Mouse (Mus musculus): ENCODE measurements around the gene Eml3.
A peak's percentile ranks its signal among the peaks of the same experiment; 100 is the strongest.
"Not testable (repeated sequence)": the region's sequence is repeated elsewhere in the genome, so short reads cannot be mapped to it uniquely, and the experiment has no call there.

Eml3 gene

DNA sequence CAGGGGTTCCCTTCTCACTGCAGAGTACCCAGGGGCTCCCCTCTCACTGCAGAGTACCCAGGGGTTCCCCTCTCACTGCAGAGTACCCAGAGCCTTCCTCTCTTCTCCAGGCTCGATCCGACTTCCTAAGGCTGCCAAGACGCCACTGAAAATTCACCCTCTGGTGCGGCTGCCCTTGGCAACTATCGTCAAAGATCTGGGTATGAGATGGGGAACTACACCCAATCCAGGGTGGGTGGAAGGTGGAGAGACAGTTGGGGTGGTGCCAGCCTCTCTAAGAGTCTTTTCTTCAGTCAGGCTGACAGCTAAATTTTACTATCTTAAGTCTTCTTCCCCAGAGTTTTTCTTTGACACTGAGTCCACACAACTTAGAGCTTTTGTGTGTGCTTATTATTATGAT, 20.8 kb downstream of the Eml3 start:
- no peak for DNase-seq (ENCODE audit: low read depth, low spot score)

DNA sequence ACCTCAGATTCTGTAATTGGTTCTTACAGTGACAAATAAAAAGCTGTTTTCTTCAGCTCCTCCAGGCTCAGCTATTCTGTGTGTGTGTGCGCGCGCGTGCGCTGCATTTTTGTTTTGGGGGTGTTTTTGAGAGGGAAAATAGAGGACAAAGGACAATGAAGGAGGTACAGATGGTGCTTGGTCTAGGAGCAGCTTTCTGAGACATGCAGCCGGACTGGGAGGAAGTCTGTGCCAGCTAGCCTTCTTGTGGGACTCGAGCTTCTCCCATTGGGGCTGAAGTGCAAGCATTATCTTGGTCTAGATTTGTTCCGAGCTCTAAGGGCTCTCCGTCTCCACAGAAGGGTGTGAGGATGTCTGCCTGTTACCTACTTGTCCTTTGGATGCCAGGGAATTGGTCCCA, 22.9 kb downstream of the Eml3 start:
- DNase-seq (ENCODE audit: low read depth, low spot score): no peak

DNA sequence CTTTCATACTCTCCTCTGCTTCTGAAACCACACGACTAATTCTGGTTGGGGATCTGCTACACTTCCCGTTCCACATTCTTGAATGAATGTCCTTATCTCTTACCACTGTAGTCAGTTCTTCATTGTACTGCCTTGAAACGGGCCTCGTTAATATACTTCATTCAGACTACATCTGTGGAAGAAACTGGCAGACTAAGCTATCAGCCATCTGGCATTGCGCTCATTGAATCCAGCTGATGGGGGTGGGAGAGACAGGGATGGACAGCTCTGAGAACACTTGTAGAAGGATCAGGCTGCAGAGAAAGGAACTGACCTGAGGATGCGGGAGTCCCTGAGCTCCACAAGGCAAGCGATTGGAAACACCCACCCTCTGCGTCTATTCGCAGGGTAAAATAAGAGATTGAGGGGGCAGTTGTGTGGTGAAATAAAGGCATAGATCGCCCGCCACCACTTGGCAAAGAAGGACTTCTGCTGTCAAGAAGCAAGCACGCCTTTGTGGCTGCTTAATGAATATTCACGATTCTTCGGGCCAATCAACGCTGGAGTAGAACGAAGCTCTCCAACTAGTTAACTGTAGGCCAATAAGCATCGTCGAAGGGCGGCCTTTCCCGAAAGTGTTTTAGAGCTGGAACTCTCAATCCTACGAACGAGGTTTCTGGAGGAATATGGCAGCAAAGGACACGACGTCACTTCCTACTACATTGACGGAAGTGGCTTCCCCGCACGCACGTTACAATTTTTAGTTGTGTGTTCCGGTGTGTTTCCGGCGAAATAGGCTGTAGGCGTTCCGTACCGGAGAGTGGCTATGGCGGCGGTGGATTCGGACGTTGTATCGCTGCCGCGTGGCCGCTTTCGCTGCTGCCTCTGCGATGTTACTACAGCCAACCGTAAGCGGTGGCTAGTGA, 24.0 kb downstream of the Eml3 start, which contains the start of gene Tut1:
Gene Tut1 (plus strand): TSS at position 713 of the 905 bp plus-strand sequence.
- peak; percentile 99 for DNase-seq (ENCODE audit: low read depth, low spot score)

DNA sequence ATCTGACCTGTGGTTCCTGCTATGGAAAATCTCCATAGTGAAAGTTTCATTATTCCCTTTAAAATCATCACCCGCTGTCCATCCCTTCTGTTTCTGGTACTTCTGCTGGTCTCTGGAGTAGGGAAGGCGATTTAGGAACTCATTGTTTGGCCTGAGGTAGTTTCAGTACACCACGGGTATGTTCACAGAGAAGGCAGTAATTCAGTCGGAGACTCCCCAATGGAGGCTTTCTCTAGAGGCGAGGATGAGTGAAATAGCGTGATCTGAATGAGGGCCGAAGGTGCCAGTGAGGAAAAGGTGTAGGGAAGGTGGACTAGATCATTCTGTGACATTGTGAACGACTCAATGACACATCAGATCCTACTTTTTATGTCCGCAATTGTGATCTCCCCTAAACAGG, 24.8 kb downstream of the Eml3 start:
- DNase-seq (ENCODE audit: low read depth, low spot score): no peak

DNA sequence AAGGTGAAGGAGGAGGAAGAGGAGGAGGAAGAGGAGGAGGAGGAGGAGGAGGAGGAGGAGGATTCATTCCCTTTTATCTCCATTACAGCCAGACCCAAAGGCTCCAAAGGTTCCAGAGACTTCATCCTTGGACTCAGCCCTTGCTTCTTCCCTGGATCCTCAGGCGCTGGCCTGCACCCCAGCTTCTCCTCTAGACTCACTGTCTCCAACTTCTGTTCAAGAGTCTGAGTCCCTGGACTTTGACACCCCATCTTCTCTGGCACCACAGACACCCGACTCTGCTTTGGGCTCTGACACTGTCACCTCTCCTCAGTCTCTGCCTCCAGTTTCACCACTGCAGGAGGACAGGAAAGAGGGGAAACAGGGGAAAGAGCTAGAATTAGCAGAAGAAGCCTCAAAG, 32.9 kb downstream of the Eml3 start:
- DNase-seq (ENCODE audit: low read depth, low spot score): no peak

DNA sequence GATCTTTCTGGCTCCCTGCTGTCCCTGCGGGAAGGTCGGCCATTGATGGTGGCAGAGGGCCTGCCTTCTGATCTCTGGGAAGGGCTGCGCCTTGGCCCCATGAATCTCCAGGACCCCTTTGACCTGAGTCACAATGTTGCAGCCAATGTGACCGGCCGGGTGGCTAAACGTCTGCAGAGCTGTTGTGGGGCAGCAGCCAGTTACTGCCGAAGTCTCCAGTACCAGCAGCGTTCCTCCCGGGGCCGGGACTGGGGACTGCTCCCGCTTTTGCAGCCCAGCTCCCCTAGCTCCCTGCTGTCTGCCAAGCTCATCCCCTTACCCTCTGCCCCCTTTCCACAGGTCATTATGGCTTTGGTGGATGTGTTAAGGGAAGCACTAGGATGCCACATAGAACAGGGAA, 35.7 kb downstream of the Eml3 start:
- DNase-seq (ENCODE audit: low read depth, low spot score): no peak

DNA sequence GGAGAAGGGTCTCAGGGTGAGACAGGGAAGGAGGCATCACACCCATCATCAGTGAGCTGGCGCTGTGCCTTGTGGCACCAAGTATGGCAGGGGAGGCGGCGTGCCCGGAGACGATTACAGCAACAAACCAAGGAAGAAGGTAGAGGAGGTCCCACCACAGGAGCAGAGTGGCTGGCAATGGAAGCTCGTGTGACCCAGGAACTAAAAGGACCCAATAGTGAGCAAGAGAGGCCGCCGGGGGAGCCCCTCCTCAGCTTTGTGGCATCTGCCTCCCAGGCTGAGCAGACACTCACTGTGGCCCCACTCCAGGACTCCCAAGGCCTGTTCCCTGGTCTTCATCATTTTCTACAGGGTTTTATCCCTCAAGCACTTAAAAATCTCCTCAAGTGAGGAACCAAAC, 36.4 kb downstream of the Eml3 start:
- no peak for DNase-seq (ENCODE audit: low read depth, low spot score)

DNA sequence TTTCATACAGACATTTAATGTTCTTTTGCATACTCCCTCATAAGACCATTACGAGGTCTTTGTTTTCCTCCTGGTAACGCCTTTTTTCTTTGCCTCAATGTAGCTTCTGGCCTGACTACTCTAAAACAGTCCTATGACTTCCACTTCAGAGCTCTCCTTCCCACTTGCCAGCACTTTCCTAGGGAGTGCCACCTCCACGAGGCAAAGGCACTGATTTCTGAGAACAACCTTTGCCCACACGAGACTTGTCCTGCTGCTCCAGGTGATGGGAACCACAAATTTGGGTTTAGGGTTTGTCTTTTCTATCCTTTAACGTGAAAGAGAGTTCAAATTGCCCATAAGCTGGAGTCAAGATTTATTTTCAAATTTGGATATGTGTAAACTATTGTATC, 36.8 kb downstream of the Eml3 start:
- DNase-seq (ENCODE audit: low read depth, low spot score): no peak

DNA sequence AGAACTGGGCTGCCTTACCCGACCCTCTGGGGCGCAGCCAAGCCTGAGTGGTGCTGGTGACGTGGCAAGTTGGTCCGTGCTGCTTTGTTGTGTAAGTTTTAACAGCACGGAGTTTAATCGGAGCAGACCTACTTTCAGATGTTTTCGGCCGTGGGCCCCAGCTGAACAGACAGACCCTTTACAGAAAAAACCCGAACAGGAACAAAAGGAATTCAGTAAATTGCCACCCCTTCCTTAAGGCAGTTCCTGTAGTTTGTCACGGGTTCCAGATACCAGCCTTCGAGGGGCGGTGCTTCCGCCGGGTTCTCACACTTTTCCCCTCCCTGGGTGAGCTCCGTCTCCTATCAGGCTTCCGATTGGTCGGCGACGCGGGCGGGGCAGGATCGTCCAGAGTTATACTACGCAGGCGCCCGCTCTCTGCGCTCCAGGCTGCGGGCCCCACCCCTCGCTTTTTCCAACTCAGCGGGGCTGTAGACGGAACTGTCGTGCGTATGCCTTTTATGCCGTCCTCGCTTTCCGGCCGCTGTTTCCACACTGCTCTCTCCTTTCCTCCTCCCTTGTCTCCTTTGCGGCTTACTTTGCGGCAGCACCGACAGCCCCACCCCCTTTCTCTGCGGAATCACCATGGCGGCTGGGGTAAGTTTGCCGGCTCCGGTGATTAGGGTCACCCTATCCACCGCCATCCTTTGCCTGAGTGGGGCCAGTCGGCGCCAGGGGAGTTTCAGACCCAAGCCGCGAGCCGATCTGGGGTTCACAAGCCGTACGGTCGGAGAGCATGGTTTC, 37.4 kb downstream of the Eml3 start, which contains the start of gene Eef1g:
Gene Eef1g (plus strand): TSS at position 452 of the 783 bp plus-strand sequence.
- peak; percentile 100 for DNase-seq (ENCODE audit: low read depth, low spot score)

DNA sequence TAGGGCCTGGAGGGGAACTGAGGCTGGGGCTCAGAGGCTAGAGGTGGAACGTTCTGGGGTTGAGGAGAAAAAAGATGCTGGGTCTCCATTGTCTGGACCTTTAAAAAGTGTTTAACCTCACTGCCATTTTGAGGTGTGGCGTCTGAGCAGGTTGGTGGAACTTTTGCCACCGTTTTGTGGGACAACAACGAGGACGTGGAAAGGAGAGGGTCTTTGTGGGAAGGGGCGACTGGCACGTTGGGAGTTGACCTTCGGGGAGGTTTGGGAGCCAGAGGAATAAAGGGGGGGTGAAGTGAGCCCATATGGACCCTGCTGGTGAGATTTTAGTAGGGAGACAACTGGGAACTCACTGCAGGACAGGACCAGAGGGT, 38.0 kb downstream of the Eml3 start:
- no peak for DNase-seq (ENCODE audit: low read depth, low spot score)

DNA sequence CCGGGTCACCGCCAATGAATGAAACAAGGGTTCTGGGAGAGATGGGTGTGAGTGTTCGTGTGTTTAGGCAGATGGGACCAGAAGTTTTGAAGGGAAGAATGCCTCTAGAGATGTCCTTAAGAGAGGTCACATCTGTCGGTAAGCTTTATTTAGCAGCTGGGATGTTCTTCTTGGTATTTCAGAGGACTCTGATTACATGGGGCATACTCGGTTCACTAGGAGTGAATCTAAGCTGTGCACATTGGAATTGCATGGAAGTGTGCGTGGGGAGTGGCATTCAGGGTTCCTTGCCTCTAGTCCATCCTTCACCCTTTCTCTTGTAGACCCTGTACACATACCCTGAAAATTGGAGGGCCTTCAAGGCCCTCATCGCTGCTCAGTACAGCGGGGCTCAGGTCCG, 38.5 kb downstream of the Eml3 start:
- DNase-seq (ENCODE audit: low read depth, low spot score): no peak

DNA sequence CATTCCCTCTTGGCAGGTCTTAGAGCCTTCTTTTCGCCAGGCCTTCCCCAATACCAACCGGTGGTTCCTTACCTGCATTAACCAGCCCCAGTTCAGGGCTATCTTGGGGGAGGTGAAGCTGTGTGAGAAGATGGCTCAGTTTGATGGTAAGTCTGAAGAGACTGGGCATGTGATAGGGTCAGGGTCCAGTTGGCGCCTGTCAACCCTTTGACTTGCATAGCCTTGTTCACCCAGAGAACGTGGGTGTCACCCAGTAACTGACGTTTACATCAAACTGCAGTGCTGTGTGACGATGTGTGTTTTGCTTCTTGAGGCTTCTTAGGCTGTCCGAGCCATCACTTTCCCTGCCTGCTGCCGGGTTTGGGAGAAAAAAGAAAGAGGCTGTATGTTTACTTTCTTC, 43.1 kb downstream of the Eml3 start:
- not testable (repeated sequence) for DNase-seq (ENCODE audit: low read depth, low spot score)

DNA sequence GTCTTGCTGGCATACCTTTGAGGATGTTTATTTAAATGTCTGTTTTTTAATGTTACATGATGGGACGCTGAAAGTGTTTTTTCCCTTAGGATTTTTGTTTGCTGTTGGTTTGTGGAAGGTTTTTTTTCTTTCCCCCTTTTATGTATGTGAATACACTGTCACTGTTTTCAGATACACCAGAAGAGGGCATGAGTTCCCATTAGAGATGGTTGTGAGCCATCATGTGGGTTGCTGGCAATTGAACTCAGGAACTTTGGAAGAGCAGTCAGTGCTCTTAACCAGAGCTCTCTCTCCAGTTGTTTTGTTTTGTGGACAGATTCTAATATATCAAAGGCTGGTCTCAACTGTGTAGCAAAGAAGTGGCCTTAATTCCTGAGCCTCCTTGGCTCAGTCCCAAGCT, 45.3 kb downstream of the Eml3 start:
- no peak for DNase-seq (ENCODE audit: low read depth, low spot score)

DNA sequence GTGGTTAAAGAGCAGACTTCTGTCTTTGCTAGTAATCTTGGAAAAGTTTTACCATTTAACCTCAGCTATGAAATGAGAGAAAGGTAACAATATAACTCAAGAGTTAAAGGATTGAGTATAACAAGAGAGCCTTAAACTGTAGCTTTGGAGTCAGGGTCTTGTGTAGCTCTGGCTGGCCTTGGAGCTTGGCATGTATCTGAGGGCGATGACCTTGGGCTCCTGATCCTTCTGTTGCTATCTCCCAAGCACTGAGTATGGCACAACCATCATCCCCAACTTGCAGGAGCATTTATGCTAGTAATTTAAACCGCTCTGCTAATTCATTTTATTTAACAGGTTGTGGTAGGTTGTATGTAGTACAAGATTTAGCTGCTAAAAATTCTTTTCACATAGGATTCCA, 46.1 kb downstream of the Eml3 start:
- no peak for DNase-seq (ENCODE audit: low read depth, low spot score)

DNA sequence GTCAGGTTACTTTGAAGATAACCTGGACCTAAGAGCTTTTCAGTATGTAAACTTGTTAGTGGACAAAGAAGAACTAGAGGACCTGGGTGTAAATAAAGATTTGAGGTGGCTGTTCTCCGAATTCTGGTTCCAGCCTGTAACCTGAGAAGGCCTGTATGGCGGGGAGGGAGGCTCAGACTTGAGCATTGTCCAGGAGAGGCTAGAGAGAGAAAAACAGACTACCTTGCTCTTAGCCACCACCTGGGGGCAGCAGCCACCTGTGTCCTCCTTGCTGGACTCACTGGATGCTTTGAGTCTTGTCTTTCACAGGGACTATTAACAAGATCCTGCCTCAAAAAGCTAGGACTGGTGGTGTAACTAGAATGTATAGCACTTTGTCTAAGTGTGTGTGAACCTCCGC, 47.2 kb downstream of the Eml3 start:
- DNase-seq (ENCODE audit: low read depth, low spot score): peak; percentile 79

DNA sequence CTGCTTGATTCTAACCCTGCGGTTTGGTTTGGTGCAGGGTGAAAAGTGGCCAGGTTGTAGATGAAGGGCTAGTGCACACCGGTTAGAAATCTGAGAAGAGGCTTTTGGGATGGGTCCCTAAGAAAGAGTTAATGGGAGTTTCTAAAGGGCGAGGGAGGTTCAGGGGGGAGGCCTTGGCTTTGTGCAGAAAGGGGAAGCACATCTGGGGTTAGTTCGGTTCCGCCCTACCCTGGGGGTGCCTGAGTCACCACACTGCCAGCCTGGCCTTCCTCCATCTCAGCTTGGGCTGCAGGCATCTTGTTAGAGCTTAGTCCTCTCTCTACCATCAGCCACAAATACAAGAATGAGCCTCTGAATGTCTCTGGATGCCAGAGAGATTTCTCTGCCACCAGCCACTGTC, 51.4 kb downstream of the Eml3 start:
- DNase-seq (ENCODE audit: low read depth, low spot score): peak; percentile 48

DNA sequence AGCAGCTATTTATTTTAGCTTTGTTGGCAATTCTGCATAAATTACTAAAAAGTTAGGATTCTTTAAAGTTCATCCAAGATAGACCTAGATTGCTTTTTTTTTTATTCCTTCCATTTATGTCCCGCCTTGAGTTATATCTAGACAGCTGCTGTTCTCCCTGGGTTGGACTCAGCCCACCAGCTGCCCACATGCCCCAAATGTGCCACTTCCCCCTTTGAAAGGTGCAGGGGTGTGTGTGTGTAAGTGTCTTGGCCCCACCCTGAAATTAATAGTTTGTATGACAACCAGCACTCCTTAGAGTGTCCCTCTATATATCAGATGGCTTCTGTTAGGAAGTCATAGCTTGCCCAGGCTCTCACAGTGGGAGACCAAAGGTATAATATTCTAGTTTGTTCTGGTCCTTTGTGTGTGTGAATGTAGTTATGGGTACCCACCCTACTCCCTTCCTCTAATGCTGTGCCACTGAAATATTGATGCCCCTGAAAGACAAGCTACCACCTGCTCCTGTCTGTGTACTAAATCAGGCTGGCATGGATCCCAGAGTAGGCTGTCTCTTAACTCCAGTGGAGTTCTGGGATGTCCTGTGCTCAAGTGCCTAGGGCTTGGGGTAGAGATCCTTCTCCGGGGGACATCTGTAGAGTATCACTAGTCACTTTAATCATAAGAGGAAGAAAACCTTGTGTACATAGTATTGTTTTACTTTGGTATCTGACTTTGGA, 52.3 kb downstream of the Eml3 start:
- no peak for DNase-seq (ENCODE audit: low read depth, low spot score)

DNA sequence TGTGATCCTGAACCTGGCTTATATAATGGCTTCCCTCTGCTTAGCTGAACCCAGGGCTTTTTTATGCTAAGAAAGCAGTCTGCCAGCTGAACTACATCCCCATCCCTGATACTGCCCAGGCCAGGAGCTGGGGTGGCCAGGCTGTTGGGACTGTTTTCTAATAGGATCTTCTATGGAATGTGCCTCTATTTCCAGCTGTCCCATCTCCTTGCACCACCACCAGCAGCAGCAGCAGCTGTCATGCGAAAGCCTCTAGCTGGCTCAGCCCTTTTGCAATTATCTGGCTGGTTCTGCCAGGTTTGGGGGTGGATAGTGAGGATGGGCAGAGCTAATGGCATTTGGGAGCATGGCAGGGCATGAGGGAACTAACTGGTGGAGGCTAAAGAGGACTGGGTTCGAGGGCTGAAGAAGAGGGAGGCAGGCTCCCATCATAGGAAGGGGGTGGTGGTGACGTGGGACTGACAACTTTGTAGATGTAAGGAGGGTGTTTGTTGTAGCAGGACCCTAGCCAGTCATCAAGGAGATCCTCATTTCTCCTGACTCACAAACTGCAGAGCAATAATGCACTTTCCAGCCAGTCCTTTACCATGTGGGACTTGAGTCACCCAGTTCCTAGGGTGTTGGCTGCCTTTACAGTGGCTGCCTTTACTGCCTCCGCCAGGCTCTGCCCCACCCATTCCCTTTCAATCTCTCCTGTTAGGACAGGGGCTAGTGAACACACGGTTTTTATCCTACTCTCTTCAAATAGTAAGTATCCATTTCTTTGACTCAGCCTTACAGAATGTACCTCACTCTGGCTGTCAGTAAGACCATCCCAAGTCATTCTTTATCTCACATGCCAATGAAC, 53.2 kb downstream of the Eml3 start:
- peak; percentile 40 for DNase-seq (ENCODE audit: low read depth, low spot score)

DNA sequence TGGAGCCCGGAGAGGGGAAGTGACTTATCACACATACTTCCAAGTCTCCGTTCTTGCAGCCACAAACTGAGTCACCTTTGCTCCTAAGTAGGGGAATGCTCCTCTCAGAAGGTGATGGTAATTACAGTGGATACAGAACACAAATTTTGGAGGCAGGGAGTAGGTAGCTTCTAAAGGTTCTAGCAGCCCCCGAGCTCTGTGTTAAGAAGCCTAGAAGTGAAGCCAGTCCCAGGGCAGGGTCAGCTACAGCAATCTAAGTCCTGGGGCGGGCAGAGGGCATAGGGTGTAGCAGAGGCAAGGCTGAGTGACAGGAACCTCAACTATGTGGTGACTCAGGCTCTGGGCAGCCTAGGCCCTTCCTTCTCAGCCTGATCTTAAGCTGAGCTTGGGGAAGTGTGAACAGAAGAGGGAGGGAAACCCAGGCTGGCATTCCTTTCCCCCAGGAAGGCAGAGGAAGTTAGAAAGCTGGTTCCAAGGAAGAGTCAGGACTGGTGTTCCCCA, 53.8 kb downstream of the Eml3 start:
- peak; percentile 41 for DNase-seq (ENCODE audit: low read depth, low spot score)

DNA sequence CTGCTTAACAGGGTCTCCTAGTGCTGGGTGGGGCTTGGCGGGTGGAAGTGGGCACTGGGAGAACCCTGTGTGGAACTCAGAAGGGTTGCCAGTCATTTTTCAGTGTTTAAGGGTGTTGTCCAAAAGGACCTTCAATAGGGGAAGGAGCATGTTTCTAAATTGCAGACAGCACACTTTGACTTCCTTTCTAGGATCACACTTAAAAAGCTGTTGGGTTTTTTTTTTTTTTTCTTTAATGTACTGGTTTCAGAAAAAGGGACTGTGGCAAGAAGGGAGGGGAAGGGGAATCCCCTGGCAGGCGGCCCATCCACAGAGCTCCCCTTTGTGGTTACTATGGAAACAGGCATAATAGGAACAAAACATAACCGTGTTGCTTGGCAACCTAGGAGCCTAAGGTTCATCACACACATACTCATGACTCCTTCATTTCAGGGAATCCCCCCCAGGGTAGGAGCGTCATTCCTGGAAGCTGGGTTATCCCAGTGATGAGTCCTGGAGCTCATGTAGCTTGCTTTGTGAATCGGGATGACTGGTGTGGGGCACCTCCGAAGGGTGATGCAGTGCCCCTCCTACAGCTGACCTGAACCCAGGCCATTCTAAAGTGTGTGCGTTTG, 55.0 kb downstream of the Eml3 start:
- DNase-seq (ENCODE audit: low read depth, low spot score): peak; percentile 87

DNA sequence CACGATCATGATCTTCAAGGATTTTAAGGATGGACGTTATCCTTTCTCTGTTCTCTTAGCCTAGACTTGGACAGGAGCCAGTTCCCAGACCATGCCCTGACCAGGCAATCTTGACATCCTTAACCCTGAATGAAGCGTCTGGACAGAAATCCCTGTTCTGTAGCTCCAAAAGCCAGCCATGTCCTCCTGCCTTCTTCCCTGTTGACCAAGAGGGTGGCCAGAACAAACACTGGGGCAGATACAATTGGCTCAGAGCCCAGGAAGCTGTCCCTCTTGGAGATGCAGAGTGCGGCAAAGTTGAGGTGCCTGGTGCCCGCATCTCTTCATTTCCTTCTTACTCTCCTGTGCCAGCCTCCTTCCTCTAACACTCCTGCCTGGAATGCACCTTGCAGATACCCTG, 56.5 kb downstream of the Eml3 start:
- no peak for DNase-seq (ENCODE audit: low read depth, low spot score)
